Mouse (Mus musculus): Measurements from ENCODE around the gene Naa60. TPM values are rescaled to one million over a fixed set of nuclear protein-coding genes. Genes with fewer than 3 reads are reported as not detected.

Gene Naa60
- polyA plus RNA-seq, 1 experiment from 2014 or later, result 53.0 TPM

DNA sequence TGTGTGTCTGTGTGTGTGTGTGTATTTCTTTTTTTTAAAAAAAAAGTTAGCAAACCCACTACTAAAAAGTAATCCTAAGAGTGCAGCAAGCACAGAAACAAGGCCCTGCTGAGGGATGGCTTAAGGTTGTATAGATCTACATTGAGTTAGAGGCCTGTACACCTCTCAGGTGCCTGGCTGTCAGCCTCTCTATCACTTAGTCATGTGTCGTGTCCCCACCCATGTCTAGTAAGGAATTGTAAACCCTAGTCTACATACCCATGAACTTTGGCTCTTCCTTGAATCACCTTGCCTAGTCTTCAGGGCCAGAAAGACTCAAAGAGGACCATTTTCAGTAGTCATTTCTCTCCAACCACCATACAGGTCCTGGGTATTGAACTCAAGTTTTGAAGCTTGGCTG, 24.4 kb downstream of the Naa60 start:
- H3K4me3 ChIP-seq (ENCODE audit: low read depth, low read length), result no peak overlapping the region
- no peak for ATAC-seq (ENCODE audit: insufficient number of reproducible peaks, insufficient read depth, low FRiP score, low read depth)
- H3K4me2 ChIP-seq (replicated peaks; ENCODE audit: low read depth, low read length), result no peak overlapping the region
- H3K36me3 ChIP-seq (ENCODE audit: control insufficient read depth, insufficient read depth, low read length), result peaks cover 39% of the 10 kb centered on the region
- no peaks in the 10 kb centered on the region for H3K9me3 ChIP-seq (ENCODE audit: control insufficient read depth, low read depth, low read length)
- no peak overlapping the region for H3K27ac ChIP-seq (ENCODE audit: low read length)
- no peaks in the 10 kb centered on the region for H3K4me1 ChIP-seq (ENCODE audit: control insufficient read depth, insufficient read depth, low read length)
- no peaks in the 10 kb centered on the region for H3K27me3 ChIP-seq (ENCODE audit: control insufficient read depth, insufficient read depth, low read length)
- no peak overlapping the region for H3K9ac ChIP-seq (replicated peaks; ENCODE audit: low read depth, low read length)
- WGBS, result 81% methylated on average over 1 of the region's 1 CpGs

DNA sequence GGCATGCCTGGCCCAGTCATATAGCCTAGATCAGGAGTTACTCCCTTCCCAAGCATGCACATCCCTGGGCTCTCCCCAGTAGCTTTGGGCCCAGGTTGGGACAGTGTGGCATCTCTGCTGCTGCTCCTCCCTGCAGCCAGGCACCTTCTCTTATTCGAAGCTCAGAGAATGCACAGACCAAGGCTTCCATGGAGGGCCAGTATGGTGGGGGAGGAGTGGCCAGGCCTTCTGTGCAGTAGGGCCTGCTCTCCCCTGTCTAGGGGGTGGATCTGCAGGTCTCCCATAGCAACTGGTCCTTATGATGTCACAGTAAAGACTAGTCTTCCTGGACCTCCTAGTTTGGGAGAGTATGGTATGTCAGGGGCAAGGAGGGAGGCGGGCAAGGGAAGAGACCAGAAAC, 35.3 kb downstream of the Naa60 start:
- 67% methylated on average over 2 of the region's 2 CpGs for WGBS

DNA sequence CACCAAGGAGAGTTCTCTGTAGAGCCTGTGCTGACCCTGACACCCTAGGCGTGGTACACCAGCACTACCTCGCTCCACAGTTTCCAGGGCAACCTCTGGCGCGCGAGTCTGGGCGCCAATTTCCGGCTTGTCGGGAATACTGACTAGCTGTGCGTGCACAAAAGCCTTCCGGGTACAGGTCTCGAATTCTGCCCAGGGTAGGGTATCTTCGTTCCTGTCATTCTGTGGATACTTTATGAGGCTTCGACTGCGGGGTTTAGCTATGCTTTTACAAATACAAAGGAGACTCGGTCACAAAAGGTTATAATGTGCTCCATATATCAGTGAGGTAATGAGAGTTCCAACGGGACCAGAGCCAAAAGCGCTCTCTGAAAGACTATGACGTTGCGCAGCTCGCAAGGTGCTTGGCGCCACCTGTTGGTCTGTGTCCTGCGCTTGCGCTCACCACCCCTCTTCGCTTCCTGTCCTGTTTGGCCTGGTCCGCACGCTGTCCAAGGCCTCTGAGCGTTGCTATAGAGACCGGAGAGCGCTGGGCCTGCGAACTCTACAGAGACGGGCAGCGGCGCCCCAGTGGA, 36.4 kb downstream of the Naa60 start, which contains the start of the genes 1700037C18Rik and Cluap1:
1700037C18Rik (minus strand) TSS at position 153 of the 575 bp plus-strand sequence.
Cluap1 (plus strand) TSS at position 265 of the 575 bp plus-strand sequence.
- Histone ChIP-seq H3K9ac (replicated peaks; ENCODE audit: low read depth, low read length) (peak within 1 kb of the TSS; percentile 54), H3K36me3 (ENCODE audit: control insufficient read depth, insufficient read depth, low read length) (peaks cover 20% of the 10 kb centered on the region), H3K27ac (ENCODE audit: low read length) (peak within 1 kb of the TSS; percentile 66; the same call in 1 of the 2 replicates), H3K27me3 (ENCODE audit: control insufficient read depth, insufficient read depth, low read length) (no peaks in the 10 kb centered on the region), H3K4me2 (replicated peaks; ENCODE audit: low read depth, low read length) (peak within 1 kb of the TSS; percentile 57), H3K4me3 (ENCODE audit: low read depth, low read length) (peak within 1 kb of the TSS; percentile 45), H3K4me1 (ENCODE audit: control insufficient read depth, insufficient read depth, low read length) (peaks cover 4% of the 10 kb centered on the region; the same call in 1 of the 2 replicates), H3K9me3 (ENCODE audit: control insufficient read depth, low read depth, low read length) (no peaks in the 10 kb centered on the region)
- peak; percentile 98 for ATAC-seq (ENCODE audit: insufficient number of reproducible peaks, insufficient read depth, low FRiP score, low read depth)
- under 1% methylated on average over 33 of the region's 33 CpGs for WGBS

More for the DNA sequence above, 35.3 kb downstream of the Naa60 start:
- Histone ChIP-seq H3K9me3 (ENCODE audit: control insufficient read depth, low read depth, low read length) (no peaks in the 10 kb centered on the region), H3K36me3 (ENCODE audit: control insufficient read depth, insufficient read depth, low read length) (peaks cover 18% of the 10 kb centered on the region), H3K27me3 (ENCODE audit: control insufficient read depth, insufficient read depth, low read length) (no peaks in the 10 kb centered on the region), H3K4me1 (ENCODE audit: control insufficient read depth, insufficient read depth, low read length) (peaks cover 4% of the 10 kb centered on the region; the same call in 1 of the 2 replicates), H3K4me3 (ENCODE audit: low read depth, low read length) (no peak overlapping the region), H3K4me2 (replicated peaks; ENCODE audit: low read depth, low read length) (no peak overlapping the region), H3K9ac (replicated peaks; ENCODE audit: low read depth, low read length) (no peak overlapping the region), H3K27ac (ENCODE audit: low read length) (no peak overlapping the region)
- ATAC-seq (ENCODE audit: insufficient number of reproducible peaks, insufficient read depth, low FRiP score, low read depth), result no peak

DNA sequence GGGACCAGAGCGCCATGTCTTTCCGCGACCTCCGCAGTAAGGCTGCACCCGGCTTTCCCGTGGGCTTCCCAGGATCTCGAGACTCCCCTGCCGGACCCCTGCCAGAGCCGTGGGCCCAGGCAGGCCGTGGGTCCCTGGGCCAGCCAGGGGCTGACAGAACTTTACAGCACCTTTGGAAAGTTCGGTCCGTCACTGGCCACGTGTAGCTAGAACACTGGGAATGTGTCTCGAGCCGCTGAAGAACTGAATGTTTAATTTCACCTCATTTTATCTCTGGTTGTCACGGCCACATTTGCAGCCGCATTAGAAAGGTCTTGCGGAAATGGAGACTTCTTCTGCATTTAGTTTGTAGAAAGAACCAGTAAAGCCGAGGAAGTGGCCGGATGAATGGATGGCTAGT, 36.9 kb downstream of the Naa60 start:
- ATAC-seq (ENCODE audit: insufficient number of reproducible peaks, insufficient read depth, low FRiP score, low read depth), result no peak
- peak overlapping the region; percentile 66; the same call in 1 of the 2 replicates for H3K27ac ChIP-seq (ENCODE audit: low read length)
- WGBS, result 6% methylated on average over 20 of the region's 20 CpGs

DNA sequence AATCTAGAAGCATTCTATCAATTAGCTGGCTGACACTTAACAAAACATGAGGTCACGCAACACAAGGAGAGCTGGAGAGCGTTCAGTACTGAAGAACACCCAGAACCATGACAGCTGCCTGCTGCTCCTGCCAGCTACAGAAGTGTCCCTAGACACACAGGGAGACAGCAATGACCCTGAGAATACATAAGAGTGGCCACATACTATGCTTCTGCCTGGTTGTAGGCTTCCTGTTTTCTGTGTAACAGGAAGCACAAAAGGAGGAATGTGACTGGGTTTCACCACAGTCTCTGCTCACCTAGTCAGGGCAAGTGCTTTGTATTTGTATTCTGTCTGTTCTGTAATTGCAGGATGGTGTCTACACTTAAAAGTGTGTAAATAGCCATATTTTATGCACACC, 48.6 kb downstream of the Naa60 start:
- H3K36me3 ChIP-seq (ENCODE audit: control insufficient read depth, insufficient read depth, low read length), result peaks cover 36% of the 10 kb centered on the region
- ATAC-seq (ENCODE audit: insufficient number of reproducible peaks, insufficient read depth, low FRiP score, low read depth), result no peak
- 89% methylated on average over 2 of the region's 2 CpGs for WGBS
- no peak overlapping the region for H3K4me3 ChIP-seq (ENCODE audit: low read depth, low read length)
- H3K4me1 ChIP-seq (ENCODE audit: control insufficient read depth, insufficient read depth, low read length), result no peaks in the 10 kb centered on the region
- H3K27me3 ChIP-seq (ENCODE audit: control insufficient read depth, insufficient read depth, low read length), result no peaks in the 10 kb centered on the region
- H3K9ac ChIP-seq (replicated peaks; ENCODE audit: low read depth, low read length), result no peak overlapping the region
- H3K4me2 ChIP-seq (replicated peaks; ENCODE audit: low read depth, low read length), result no peak overlapping the region
- no peaks in the 10 kb centered on the region for H3K9me3 ChIP-seq (ENCODE audit: control insufficient read depth, low read depth, low read length)
- no peak overlapping the region for H3K27ac ChIP-seq (ENCODE audit: low read length)

More for the DNA sequence above, 36.9 kb downstream of the Naa60 start:
- H3K4me3 ChIP-seq (ENCODE audit: low read depth, low read length), result peak overlapping the region; percentile 45
- H3K4me1 ChIP-seq (ENCODE audit: control insufficient read depth, insufficient read depth, low read length), result peaks cover 4% of the 10 kb centered on the region; the same call in 1 of the 2 replicates
- no peaks in the 10 kb centered on the region for H3K27me3 ChIP-seq (ENCODE audit: control insufficient read depth, insufficient read depth, low read length)
- peak overlapping the region; percentile 54 for H3K9ac ChIP-seq (replicated peaks; ENCODE audit: low read depth, low read length)
- no peaks in the 10 kb centered on the region for H3K9me3 ChIP-seq (ENCODE audit: control insufficient read depth, low read depth, low read length)
- H3K36me3 ChIP-seq (ENCODE audit: control insufficient read depth, insufficient read depth, low read length), result peaks cover 19% of the 10 kb centered on the region
- H3K4me2 ChIP-seq (replicated peaks; ENCODE audit: low read depth, low read length), result peak overlapping the region; percentile 57

DNA sequence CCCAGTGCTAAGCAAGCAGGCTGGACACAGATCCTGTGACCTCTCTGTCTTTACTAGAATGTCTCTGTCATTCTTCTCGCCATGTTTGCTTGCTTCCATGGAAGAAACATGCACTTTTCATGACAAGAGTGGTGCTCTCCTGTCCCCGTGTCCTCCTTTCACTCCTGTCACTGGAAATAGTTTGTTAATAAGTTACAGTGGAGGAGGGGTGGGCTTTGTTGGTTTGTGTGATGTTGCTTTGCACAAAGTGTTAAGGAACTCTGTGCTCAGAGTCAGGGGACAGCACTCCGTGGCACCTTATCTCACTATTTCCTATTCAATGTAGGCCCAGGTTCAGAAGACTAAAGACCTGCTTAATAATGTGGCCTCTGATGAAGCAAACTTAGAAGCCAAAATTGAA, 51.3 kb downstream of the Naa60 start:
- Histone ChIP-seq H3K4me1 (ENCODE audit: control insufficient read depth, insufficient read depth, low read length) (no peaks in the 10 kb centered on the region), H3K9me3 (ENCODE audit: control insufficient read depth, low read depth, low read length) (no peaks in the 10 kb centered on the region), H3K27me3 (ENCODE audit: control insufficient read depth, insufficient read depth, low read length) (no peaks in the 10 kb centered on the region), H3K4me3 (ENCODE audit: low read depth, low read length) (no peak overlapping the region), H3K36me3 (ENCODE audit: control insufficient read depth, insufficient read depth, low read length) (peaks cover 31% of the 10 kb centered on the region), H3K4me2 (replicated peaks; ENCODE audit: low read depth, low read length) (no peak overlapping the region), H3K27ac (ENCODE audit: low read length) (no peak overlapping the region), H3K9ac (replicated peaks; ENCODE audit: low read depth, low read length) (no peak overlapping the region)
- no peak for ATAC-seq (ENCODE audit: insufficient number of reproducible peaks, insufficient read depth, low FRiP score, low read depth)
- 83% methylated on average over 3 of the region's 3 CpGs for WGBS

DNA sequence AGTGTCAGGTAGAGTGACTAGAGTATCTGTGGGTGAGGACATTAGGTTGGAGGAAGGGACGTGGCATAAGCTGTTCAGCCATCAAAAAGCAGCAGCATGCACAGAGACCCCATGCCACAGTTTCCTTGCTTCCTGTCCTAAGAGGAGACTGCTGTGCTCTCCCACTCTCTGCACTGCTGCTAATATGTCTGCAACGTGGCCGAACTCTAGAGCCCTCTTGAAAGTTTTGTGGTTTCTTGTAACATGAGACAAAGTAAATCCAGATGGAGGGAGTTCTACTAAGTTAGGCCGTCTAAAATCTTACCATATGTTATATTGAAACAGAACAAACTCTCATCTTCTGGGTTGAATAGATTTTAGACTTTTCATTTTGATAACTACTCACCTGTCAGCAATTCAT, 51.8 kb downstream of the Naa60 start:
- Histone ChIP-seq H3K9me3 (ENCODE audit: control insufficient read depth, low read depth, low read length) (no peaks in the 10 kb centered on the region), H3K4me1 (ENCODE audit: control insufficient read depth, insufficient read depth, low read length) (no peaks in the 10 kb centered on the region), H3K27ac (ENCODE audit: low read length) (no peak overlapping the region), H3K27me3 (ENCODE audit: control insufficient read depth, insufficient read depth, low read length) (no peaks in the 10 kb centered on the region), H3K36me3 (ENCODE audit: control insufficient read depth, insufficient read depth, low read length) (peaks cover 33% of the 10 kb centered on the region), H3K4me2 (replicated peaks; ENCODE audit: low read depth, low read length) (no peak overlapping the region), H3K9ac (replicated peaks; ENCODE audit: low read depth, low read length) (no peak overlapping the region), H3K4me3 (ENCODE audit: low read depth, low read length) (no peak overlapping the region)
- 82% methylated on average over 4 of the region's 4 CpGs for WGBS
- ATAC-seq (ENCODE audit: insufficient number of reproducible peaks, insufficient read depth, low FRiP score, low read depth), result no peak

DNA sequence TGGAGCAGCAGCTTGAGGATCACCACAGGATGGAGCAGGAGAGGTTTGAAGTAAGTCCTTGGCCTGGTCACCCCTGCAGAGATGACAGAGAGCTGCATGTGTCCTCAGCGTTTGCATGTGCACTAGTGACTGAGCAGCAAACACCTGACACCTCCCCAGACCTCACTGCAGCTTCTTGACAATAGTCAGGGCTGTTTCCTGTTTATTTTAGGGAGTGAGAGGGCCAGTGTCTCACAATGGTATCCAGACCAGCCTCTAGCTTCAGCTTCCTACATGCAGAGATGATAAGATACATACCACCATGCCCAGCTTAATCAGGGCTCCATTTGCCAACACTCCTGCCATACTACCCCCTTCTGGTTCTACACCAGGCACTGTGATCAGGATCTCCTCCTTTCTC, 56.4 kb downstream of the Naa60 start:
- no peaks in the 10 kb centered on the region for H3K4me1 ChIP-seq (ENCODE audit: control insufficient read depth, insufficient read depth, low read length)
- no peak overlapping the region for H3K27ac ChIP-seq (ENCODE audit: low read length)
- no peak overlapping the region for H3K4me2 ChIP-seq (replicated peaks; ENCODE audit: low read depth, low read length)
- H3K9me3 ChIP-seq (ENCODE audit: control insufficient read depth, low read depth, low read length), result no peaks in the 10 kb centered on the region
- no peak overlapping the region for H3K9ac ChIP-seq (replicated peaks; ENCODE audit: low read depth, low read length)
- no peak overlapping the region for H3K4me3 ChIP-seq (ENCODE audit: low read depth, low read length)
- H3K36me3 ChIP-seq (ENCODE audit: control insufficient read depth, insufficient read depth, low read length), result peaks cover 32% of the 10 kb centered on the region
- no peak for ATAC-seq (ENCODE audit: insufficient number of reproducible peaks, insufficient read depth, low FRiP score, low read depth)
- WGBS, result 53% methylated on average over 1 of the region's 1 CpGs
- H3K27me3 ChIP-seq (ENCODE audit: control insufficient read depth, insufficient read depth, low read length), result no peaks in the 10 kb centered on the region

DNA sequence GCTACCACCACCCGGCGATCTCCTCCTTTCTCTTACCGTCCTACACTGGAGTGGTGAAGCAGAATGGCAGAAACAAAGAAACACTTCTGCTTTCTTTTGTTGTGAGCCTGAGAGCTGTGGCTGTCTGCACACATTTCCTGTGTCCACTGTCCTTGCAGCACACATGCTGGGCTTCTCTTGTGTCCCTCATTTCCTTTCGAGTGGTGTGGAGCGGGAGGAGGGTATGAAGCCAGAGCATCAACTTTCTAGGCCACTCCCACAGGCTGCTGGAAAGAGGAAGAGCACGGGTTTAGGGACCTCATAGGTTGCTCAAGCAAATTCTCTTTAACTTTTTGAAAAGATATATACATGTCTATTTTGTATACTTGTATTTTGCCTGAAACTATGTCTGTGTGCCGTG, 57.0 kb downstream of the Naa60 start:
- no peak overlapping the region for H3K27ac ChIP-seq (ENCODE audit: low read length)
- H3K4me3 ChIP-seq (ENCODE audit: low read depth, low read length), result no peak overlapping the region
- H3K4me1 ChIP-seq (ENCODE audit: control insufficient read depth, insufficient read depth, low read length), result no peaks in the 10 kb centered on the region
- H3K4me2 ChIP-seq (replicated peaks; ENCODE audit: low read depth, low read length), result no peak overlapping the region
- WGBS, result 86% methylated on average over 7 of the region's 7 CpGs
- H3K9me3 ChIP-seq (ENCODE audit: control insufficient read depth, low read depth, low read length), result no peaks in the 10 kb centered on the region
- peaks cover 28% of the 10 kb centered on the region for H3K36me3 ChIP-seq (ENCODE audit: control insufficient read depth, insufficient read depth, low read length)
- no peak for ATAC-seq (ENCODE audit: insufficient number of reproducible peaks, insufficient read depth, low FRiP score, low read depth)
- H3K27me3 ChIP-seq (ENCODE audit: control insufficient read depth, insufficient read depth, low read length), result no peaks in the 10 kb centered on the region
- H3K9ac ChIP-seq (replicated peaks; ENCODE audit: low read depth, low read length), result no peak overlapping the region

Measured in stomach, embryonic 14.5 days (tissue).